Mouse (Mus musculus): ENCODE data around the gene Chrna4.

DNA sequence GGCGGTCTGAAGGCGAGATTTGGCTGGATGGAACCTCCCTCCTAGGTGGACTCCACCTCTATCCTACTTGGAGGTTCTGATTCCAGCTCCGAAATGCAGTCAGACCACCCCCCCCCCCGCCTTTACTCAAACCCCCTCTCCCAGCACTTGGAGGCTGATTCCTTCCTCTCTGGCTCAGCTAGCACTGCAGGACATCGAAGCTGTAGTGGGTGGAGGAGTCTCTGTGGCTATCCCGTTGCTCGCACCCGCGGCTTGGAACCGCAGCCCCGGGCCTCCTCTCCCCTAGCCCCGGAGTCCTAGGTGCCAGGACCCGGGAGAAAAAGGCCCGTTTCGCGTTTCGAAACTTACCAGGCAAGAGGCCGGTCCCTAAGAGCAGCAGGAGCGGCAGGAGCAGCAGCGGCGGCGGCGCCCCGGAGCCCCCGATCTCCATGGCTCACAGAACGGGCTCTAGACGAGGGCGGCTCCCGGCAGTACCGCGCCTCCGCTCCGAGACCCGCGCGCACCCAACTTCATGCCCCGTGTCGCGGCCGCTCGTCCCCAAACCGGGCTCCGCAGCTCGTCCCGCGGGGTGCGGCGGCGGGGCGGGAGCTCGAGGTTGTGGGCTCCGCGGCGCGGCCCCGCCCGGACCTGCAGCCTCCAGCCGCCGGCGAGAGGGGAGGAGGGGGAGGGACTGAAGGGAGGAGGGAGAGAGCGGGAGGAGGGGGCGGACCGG lies 4.5 kb downstream of the Chrna4 start:
- no peak for TF ChIP-seq POLR2A (IDR thresholded peaks at IDR 0.05; ENCODE audit: low read depth, low read length)
- TF ChIP-seq CTCF (conservative IDR thresholded peaks at IDR 0.05; ENCODE audit: insufficient read depth, insufficient read length, low read depth, low read length), result no peak

Data from kidney, adult 2 months (tissue).